Mouse (Mus musculus) erythroblast, embryonic 14.5 days (primary cell): Measurements from ENCODE around the gene Nectin1.

ENCODE experiments used
- GATA1 ChIP-seq: IDR thresholded peaks from 2 replicates; pipeline ENCODE4 v1.6.1; 2012; ENCODE audit warnings: low read length, inconsistent platforms, mixed read lengths
- TAL1 ChIP-seq: IDR thresholded peaks from 3 replicates; pipeline ENCODE4 v1.6.1; 2012; ENCODE audit warnings: low read length, inconsistent platforms, mixed read lengths

DNA sequence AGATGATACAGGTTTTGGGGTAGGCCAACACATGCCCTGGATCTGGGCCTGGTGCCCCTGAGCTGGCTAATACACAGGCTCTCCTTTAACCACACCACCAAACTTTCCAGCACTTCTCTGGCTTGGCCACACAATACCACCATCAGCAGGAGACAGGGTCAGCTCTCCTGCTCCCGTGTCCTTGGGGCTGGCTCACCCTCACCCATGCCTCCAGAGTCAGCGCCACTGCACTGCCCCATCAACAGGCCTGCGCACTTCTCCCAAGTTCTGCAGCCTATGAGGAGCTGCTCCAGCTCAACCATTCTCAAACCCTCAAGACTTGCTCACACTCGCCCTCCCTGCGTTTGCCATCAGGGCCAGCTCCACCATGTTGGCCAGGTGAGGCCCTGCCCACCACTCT is 78.4 kb downstream of the Nectin1 start:
- no peak for TF ChIP-seq TAL1
- no peak for TF ChIP-seq GATA1
